Mouse (Mus musculus): Measurements from ENCODE around the gene Otud7a. TPM values are rescaled to one million over a fixed set of nuclear protein-coding genes. Genes with fewer than 3 reads are reported as not detected.

Otud7a gene
- 0.63 and 0.83 TPM in 2 replicates for total RNA-seq (2021)
- long read RNA-seq, experiment 1, partial matches to known transcripts, result 0 of 1 reads
- long read RNA-seq, experiment 1, other reads (novel, unspliced or antisense), result 1 of 1 reads
- long read RNA-seq, experiment 2, partial matches to known transcripts, result 0 of 1 reads
- long read RNA-seq, experiment 2, other reads (novel, unspliced or antisense), result 1 of 1 reads

DNA sequence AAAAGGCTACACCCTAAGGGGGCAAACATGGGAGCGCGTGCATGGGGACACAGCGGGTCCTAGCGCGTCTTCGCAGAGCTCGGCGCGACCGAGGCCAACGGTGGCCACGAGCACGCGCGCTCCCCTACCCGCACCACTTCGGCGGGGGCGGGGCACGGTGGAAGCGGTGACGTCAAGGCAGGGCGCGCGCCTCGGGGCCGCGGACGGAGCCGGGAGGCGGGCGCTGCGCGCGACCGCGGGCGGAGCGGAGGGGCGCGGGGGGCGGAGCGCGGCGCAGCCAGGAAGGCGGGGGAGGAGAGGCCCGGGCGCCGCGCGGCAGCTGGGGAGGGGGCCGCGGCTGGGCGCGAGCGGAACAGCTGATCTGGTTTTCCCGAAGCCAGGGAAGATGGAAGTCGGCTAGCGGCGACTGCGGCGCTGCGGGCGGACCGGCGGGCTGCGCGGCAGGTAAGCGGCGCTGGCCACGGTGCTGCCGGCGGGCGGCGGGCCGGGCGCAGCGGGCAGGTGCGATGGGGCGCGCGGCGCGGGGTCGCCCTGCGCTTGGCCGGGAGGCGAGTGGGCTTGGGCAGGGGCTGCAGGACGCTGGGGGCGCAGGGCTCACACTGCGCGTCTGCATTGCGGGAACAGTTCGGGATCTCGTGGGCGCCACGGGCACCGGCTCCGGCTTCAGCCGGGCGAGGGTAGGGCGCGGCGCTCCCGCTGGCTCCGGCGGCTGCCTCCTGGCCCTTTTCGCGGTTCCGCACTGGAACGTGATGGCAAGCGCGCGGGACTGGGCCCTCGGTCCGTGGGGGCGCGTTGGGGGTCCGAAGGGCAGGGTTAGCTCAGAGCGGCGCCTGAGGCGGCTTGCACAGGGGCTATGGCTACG is at the start of gene Otud7a:
Gene Otud7a, plus strand, starts transcription at position 268 of the 862 bp plus-strand sequence.
- DNase-seq, result peak; percentile 81

DNA sequence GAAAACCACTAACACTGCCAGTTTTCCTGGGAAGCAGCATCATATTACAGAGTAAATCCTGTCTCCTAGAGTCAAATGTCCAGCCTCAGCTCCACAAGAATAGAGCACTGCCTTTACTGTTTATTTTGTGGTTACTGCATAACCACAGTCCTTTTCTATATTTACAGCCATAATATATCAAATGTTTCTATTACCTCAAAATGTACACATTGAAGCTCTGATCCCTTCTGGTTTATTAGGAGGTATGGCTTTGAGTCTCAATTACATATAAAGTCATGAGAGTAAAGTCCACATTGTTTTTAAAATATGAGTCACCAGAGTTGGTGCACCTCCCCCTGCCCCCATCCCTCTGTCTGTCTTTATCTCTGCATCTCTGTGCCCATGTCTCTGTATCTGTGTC is 38.6 kb upstream of the Otud7a start:
- DNase-seq, result no peak

DNA sequence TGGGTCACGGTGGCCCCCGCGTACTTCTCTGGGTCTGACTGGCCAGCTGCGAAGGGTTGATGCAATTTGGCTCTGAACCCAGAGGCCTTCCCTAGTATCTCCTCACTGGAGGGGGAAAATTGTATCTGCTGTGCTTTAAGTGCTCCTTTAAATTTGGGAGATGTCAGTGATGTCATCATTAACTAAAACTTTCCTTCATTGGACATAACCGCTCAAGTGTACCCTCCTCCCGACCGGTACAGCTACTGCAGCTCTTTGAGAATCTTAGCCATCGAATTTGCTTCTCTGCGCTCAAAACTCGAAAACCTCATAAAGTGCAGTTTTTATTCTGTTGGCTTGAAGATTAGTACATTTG is 772 bp downstream of the Otud7a start:
- no peak for DNase-seq

- DNase-seq, result peak; percentile 3
Measured at GRCm38 (mm10) chr7:63446951-63447350, 2.4 kb downstream of the Otud7a start.

DNA sequence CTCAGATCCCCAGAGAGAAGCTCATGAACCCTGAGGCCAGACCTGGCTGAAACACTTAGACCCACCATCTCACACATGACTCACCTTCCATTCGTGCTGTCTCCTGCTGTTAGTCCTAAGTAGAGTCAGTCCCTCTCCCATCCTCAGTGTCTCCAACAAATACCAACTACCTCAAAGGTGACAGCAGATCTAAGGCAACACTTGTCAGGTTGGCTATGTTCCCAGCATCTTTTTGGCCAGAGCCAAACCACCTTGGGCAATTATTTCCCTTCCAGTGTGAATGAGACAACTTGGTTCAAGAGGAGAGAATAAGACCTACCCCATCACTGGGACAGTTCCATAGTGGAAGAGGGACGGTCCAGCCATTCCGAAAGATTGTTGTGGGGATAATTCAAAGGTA is 10.7 kb downstream of the Otud7a start:
- DNase-seq, result no peak

- DNase-seq, result no peak
Measured at GRCm38 (mm10) chr7:63462234-63462633, 17.7 kb downstream of the Otud7a start.

DNA sequence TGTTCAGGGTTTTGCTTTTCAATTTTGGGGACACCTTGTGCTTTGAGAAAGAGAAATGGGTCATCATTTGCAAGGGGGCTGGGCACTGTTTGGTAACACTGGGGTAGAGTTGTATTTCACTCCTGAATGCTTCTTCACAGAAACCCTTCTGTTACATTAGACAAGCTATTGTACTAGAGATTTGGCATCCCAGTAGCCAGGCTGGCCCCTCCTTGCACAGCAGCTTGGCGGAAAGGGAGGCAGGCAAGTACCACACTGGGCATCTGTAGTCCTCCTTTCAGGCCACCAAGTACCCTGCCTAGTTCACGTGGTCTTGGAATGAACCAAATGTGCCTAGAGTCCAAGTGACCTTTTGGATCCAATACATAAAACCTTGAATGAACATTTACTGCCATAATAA is 18.1 kb downstream of the Otud7a start:
- no peak for DNase-seq

- no peak for DNase-seq
Measured at GRCm38 (mm10) chr7:63466729-63467128, 22.2 kb downstream of the Otud7a start.

GRCm38 (mm10) chr7:63468258-63468657 is 23.7 kb downstream of the Otud7a start:
- no peak for DNase-seq

GRCm38 (mm10) chr7:63483091-63483490 is 38.5 kb downstream of the Otud7a start:
- no peak for DNase-seq

- DNase-seq, result no peak
Measured at GRCm38 (mm10) chr7:63497051-63497547, 52.5 kb downstream of the Otud7a start.

- no peak for DNase-seq
Measured at GRCm38 (mm10) chr7:63504202-63504601, 59.7 kb downstream of the Otud7a start.

DNA sequence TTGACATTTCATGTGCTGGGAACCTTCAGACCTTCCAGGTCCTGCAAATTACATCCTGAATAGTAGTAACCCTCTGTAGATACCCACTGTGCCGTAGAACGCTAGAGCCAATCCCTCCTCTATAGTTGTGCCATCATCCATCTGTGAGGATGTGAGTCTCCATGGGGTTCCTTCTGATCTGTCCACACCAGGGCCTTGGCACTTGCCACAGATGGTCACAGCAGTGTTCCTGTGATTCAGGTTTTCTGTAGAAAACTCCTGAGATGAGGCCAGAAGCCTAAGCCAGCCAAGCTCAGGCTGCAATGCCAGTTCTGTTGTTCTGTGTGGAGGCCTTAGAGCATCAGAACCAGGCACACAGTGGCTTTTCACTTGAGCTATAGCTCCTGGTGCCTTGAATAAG is 63.5 kb downstream of the Otud7a start:
- DNase-seq, result no peak

- no peak for DNase-seq
Measured at GRCm38 (mm10) chr7:63509825-63510224, 65.3 kb downstream of the Otud7a start.

DNA sequence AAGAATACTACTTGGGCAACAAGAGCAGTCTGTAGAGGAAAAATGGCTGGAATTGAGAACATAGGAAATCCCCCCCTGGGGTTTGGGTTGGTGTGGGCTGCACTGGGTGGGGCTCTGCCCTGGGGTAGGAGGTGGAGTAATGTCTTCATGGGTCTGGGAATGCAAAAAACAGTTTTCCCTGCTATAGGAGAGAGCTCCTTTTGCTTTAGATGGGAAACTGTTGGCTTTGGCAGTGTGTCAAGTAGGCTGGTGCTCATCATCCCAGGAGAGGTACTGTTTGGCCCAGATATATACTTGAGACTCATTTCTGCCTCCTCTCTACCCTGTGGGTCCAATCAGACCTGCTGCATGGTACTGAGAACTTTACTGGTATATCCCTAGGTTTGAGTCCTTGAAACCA is 66.9 kb downstream of the Otud7a start:
- no peak for DNase-seq

GRCm38 (mm10) chr7:63512561-63512960 is 68.0 kb downstream of the Otud7a start:
- DNase-seq, result no peak

DNA sequence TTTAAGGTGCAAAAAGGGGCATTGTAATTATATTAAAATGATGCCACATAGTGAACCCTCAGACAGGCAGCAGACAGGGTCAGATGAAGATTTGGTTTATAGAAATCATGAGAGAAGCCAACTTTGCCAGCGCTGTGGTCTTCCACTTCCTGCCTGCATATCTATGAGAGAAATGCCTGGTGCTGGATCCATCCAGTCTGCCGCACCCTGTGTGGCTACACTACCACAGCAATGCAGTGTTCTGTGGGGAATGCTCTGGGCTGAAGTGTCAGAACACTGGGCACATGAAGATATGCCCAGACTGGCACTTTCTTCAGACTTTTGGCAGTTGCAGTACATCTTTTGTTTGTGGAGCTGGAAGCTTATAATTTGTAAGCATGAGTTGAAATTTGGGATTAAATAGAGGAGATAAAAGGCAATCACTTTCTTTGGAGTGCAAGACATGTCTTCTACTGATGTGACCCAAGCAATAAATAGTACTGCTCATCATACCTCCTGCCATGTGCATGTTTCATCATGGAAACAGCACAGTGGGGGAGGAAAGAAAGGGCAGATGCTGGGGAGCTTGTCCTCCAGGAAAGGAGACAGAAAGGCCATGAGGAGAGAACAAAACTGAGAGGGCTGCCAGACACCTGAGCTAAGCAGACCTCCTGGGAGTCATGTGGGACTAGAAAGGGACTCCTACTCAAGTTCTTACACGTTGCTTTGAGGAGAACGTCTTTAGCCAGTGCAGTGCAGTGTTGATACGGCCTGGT is 71.8 kb downstream of the Otud7a start:
- DNase-seq, result no peak

DNA sequence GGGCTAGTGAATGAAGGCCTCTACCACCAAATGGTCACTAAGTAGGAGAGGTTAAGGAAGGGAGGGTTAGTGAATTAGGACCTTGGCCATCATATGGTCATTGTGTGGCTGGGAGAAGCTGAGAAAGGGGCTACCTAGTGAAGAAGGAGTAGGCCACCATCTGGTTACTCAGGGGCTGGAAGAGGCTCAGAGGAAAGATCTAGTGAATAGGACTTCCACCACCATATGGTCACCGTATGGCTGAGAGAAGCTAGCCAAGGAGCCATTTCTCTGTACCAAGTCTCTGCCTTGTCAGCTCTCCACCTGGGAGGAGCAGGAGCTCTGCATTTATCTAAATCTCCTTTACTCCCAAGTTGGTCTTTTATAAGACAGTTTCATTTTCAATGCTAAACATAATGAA is 75.7 kb downstream of the Otud7a start:
- DNase-seq, result no peak

- DNase-seq, result no peak
Measured at GRCm38 (mm10) chr7:63522403-63522802, 77.9 kb downstream of the Otud7a start.

GRCm38 (mm10) chr7:63523051-63523450 is 78.5 kb downstream of the Otud7a start:
- no peak for DNase-seq

GRCm38 (mm10) chr7:63540293-63540692 is 95.7 kb downstream of the Otud7a start:
- no peak for DNase-seq

- DNase-seq, result no peak
Measured at GRCm38 (mm10) chr7:63554457-63554856, 109.9 kb downstream of the Otud7a start.

DNA sequence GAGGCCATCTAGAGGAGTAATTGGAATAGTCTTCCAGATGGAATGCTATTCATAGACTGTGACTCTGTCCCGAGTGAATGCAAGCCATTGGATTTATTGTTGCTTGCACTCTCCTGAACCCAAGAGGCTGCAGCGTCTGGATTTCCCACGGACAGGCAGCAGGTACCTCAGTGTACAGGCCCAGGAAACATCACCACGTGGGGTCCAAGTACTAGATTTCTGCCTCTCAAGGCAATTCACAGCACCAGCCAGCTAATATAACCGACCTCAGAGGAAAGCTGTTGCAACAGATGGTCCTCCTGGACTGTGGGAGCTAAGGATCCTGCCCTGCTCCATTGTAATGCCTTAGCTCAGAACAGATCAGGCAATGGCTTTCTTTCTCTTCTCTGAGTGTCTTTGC is 111.8 kb downstream of the Otud7a start:
- DNase-seq, result no peak
